Mouse (Mus musculus) stomach, embryonic 16.5 days (tissue): Measurements from ENCODE around the gene Tekt4. TPM values are rescaled to one million over a fixed set of nuclear protein-coding genes. Genes with fewer than 3 reads are reported as not detected.

Experiments used
- ATAC-seq: fragments of 200-750 bp; cut with Nextera tagmentation; 2 replicates; pipeline ENCODE4 v1.8.0; 2017; ENCODE audit warnings: moderate number of reproducible peaks, moderate TSS enrichment; ENCODE audit not compliant: insufficient read depth, low FRiP score
- H3K27ac ChIP-seq: fragments of 300-500 bp; sonication (generic); 2 replicates; pipeline ENCODE4 v1.5.1; 2014; ENCODE audit warnings: low read length
- H3K27me3 ChIP-seq: fragments of 300-500 bp; sonication (generic); 2 replicates; pipeline ENCODE4 v1.6.1; 2014; ENCODE audit warnings: low read length, control low read depth, mixed read lengths; ENCODE audit not compliant: control insufficient read depth, insufficient read depth
- H3K36me3 ChIP-seq: fragments of 300-500 bp; sonication (generic); 2 replicates; pipeline ENCODE4 v1.6.1; 2014; ENCODE audit warnings: low read length; ENCODE audit not compliant: control insufficient read depth, insufficient read depth
- H3K4me1 ChIP-seq: fragments of 300-500 bp; sonication (generic); 2 replicates; pipeline ENCODE4 v1.6.1; 2014; ENCODE audit warnings: low read length, control low read depth, mixed read lengths; ENCODE audit not compliant: control insufficient read depth, insufficient read depth
- H3K4me2 ChIP-seq: fragments of 300-500 bp; sonication (generic); 2 replicates; pipeline ENCODE4 v1.6.1; 2014; ENCODE audit warnings: low read depth, low read length, mixed read lengths
- H3K4me3 ChIP-seq: fragments of 300-500 bp; sonication (generic); replicated peaks from 2 replicates; pipeline ENCODE4 v1.5.1; 2014; ENCODE audit warnings: mild to moderate bottlenecking, low read length
- H3K9ac ChIP-seq: fragments of 300-500 bp; sonication (generic); 2 replicates; pipeline ENCODE4 v1.6.1; 2014; ENCODE audit warnings: low read length
- H3K9me3 ChIP-seq: fragments of 300-500 bp; sonication (generic); replicated peaks from 2 replicates; pipeline ENCODE4 v1.6.1; 2016; ENCODE audit warnings: low read length, control low read depth; ENCODE audit not compliant: control insufficient read depth
- WGBS: fragments of 180-500 bp; shearing (Covaris S2); extraction: QIAGEN DNeasy Blood & Tissue Kit; methylation state at CpG from one replicate; pipeline ENCODE4 v1.1.7; 2014; 5-methylcytosine and 5-hydroxymethylcytosine counted together
- polyA plus RNA-seq: library from polyadenylated mRNA; unstranded; fragments of >200 nt; fragmentation: Nextera tagmentation; extraction: Ambion mirVana; gene quantifications from 2 replicates; pipeline ENCODE4 v1.2.1, GENCODE M21; 2015

Gene Tekt4
- polyA plus RNA-seq, 1 experiment from 2014 or later: not detected

DNA sequence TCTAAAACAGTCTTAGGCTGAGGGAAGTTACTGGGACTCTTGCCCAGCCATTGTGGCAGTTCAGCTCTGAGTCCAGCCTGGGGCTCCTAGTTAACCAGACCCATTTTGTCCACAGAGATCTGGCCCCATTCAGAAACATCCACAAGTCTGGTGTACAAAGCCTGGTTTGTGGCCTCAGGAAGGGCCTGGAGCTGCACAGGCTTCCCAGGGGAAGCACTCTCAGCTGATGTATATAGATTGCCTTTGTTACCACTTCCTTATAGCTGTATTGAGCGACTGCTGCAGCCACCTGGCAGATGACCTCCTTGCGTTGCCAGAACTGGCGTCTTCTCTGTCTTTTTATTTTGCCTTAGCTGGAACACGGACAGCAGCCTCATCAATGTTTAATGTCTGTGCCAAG is 9.3 kb upstream of the Tekt4 start:
- Histone ChIP-seq H3K27ac (no peak overlapping the region), H3K4me1 (0 out of 2 replicates have a peak, but pooled peaks cover 6% of the 10 kb centered on the region), H3K36me3 (no peaks in the 10 kb centered on the region), H3K9ac (no peak overlapping the region), H3K4me3 (no peak overlapping the region), H3K4me2 (no peak overlapping the region), H3K27me3 (no peaks in the 10 kb centered on the region), H3K9me3 (no peaks in the 10 kb centered on the region)
- WGBS: 40% methylated on average over 4 of the region's 4 CpGs
- no peak for ATAC-seq

- Histone ChIP-seq H3K4me3 (no peak overlapping the region), H3K9ac (no peak overlapping the region), H3K4me2 (no peak overlapping the region), H3K36me3 (no peaks in the 10 kb centered on the region), H3K27ac (peak overlapping the region; percentile 26; the same call in 1 of the 2 replicates), H3K4me1 (0 out of 2 replicates have a peak, but pooled peaks cover 6% of the 10 kb centered on the region), H3K27me3 (no peaks in the 10 kb centered on the region), H3K9me3 (no peaks in the 10 kb centered on the region)
- no peak for ATAC-seq
- WGBS: 89% methylated on average over 3 of the region's 3 CpGs
Measured at GRCm38 (mm10) chr17:25445841-25446240, 8.6 kb upstream of the Tekt4 start.

DNA sequence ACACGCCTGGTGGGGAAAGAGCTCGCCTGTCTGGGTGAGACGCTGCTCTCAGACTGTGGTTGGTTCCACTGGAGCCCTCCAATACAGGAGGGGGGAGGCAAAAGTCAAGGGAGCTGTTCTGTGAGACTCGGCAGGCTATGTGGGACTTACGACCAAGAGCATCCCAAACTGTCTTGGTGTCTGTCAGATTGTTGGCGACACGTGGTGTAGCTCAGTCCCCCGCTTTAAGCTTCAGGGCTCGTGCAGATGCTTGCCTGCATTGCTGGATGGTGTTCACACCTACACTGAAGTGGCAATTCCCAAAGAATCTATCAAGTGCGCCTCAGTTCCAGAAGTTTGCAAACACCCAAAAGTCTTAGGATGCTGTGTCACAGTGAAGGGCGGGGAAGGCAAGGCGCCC is 6.5 kb upstream of the Tekt4 start:
- H3K36me3 ChIP-seq: no peaks in the 10 kb centered on the region
- WGBS: 72% methylated on average over 12 of the region's 12 CpGs
- H3K9ac ChIP-seq: no peak overlapping the region
- ATAC-seq: no peak
- H3K27me3 ChIP-seq: no peaks in the 10 kb centered on the region
- H3K4me2 ChIP-seq: no peak overlapping the region
- 0 out of 2 replicates have a peak, but pooled peaks cover 6% of the 10 kb centered on the region for H3K4me1 ChIP-seq
- no peaks in the 10 kb centered on the region for H3K9me3 ChIP-seq
- no peak overlapping the region for H3K4me3 ChIP-seq
- no peak overlapping the region for H3K27ac ChIP-seq

- Histone ChIP-seq H3K4me2 (no peak overlapping the region), H3K4me3 (no peak overlapping the region), H3K4me1 (no peaks in the 10 kb centered on the region), H3K9ac (no peak overlapping the region), H3K27me3 (no peaks in the 10 kb centered on the region), H3K9me3 (no peaks in the 10 kb centered on the region), H3K27ac (no peak overlapping the region), H3K36me3 (no peaks in the 10 kb centered on the region)
- WGBS: 54% methylated on average over 4 of the region's 4 CpGs
- ATAC-seq: no peak
Measured at GRCm38 (mm10) chr17:25450329-25450728, 4.1 kb upstream of the Tekt4 start.

GRCm38 (mm10) chr17:25452246-25452965 is 2.0 kb upstream of the Tekt4 start:
- Histone ChIP-seq H3K4me3 (no peak overlapping the region), H3K27me3 (no peaks in the 10 kb centered on the region), H3K27ac (no peak overlapping the region), H3K36me3 (no peaks in the 10 kb centered on the region), H3K4me2 (no peak overlapping the region), H3K9me3 (no peaks in the 10 kb centered on the region), H3K9ac (no peak overlapping the region), H3K4me1 (no peaks in the 10 kb centered on the region)
- 72% methylated on average over 5 of the region's 5 CpGs for WGBS
- ATAC-seq: no peak

GRCm38 (mm10) chr17:25456540-25456939 is 2.1 kb downstream of the Tekt4 start:
- Histone ChIP-seq H3K9ac (no peak overlapping the region), H3K27me3 (no peaks in the 10 kb centered on the region), H3K27ac (no peak overlapping the region), H3K4me1 (no peaks in the 10 kb centered on the region), H3K9me3 (no peaks in the 10 kb centered on the region), H3K4me3 (no peak overlapping the region), H3K4me2 (no peak overlapping the region), H3K36me3 (no peaks in the 10 kb centered on the region)
- ATAC-seq: no peak
- WGBS: 52% methylated on average over 8 of the region's 8 CpGs

DNA sequence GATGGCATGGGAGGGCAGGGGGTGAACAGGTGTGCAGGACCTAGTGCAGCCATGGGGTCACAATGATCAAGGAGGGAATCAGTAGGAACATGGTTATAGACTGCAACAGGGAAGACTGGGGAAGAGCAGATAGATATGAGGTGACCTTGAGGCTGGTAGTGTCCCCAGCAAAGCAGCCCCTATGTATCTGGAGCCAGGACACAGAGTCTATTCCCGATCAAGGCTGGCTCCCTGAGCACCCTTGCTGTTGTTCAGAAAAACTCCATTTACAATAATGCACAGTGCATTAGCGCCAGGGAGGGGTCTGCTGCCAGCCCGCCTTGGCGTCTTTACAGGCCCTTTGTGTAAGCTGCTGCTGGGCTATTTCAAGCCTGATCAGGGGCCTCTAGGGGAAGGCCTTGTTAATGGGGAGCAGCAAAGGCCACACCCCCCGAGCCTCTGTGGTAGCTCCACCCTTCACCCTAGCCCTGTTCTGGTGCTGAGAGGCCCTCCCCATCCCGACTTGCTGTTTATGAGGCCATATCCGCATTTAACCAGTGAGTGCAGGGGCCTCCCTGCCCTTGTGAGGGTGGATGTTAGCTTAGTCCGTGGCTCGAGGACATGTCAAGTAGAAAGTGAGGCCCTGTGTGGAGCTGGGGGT is 7.9 kb downstream of the Tekt4 start:
- Histone ChIP-seq H3K27me3 (no peaks in the 10 kb centered on the region), H3K9me3 (no peaks in the 10 kb centered on the region), H3K4me2 (0 out of 2 replicates have a peak overlapping the region, but pooled peaks have one; percentile 1), H3K9ac (peak overlapping the region; percentile 37), H3K4me3 (no peak overlapping the region), H3K36me3 (no peaks in the 10 kb centered on the region), H3K4me1 (peaks cover 16% of the 10 kb centered on the region), H3K27ac (peak overlapping the region; percentile 64)
- peak; percentile 93 for ATAC-seq
- 18% methylated on average over 9 of the region's 9 CpGs for WGBS

DNA sequence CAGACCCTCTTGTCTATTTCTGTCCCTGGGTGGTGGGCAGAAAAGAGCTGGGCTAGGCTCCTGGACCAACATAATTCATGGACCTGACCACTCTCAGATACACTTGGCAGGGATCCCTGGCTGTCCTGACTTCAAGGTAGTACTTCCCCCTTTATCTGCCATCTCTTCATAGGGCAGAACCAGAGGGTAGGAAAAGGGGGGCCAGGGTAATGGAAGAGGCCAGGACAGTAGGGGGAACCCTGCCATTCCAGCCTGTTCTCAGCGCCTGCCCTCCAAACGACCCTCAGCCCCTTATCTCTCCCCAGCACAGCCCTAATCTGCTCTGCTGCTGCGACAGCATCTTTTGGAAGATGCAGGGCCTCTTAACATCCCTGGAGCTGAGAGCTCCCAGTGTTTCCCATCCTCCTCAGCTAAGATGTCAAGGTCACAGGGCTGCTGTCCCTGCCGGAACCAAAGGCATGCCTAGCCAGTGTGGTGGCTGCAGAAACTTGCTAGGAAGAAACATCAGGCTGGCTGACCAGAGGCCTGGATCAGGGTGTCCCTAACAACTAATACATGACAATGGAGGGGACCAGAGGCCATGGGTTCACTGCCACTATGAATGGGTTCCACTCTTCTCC is 9.0 kb downstream of the Tekt4 start:
- Histone ChIP-seq H3K4me1 (peaks cover 16% of the 10 kb centered on the region), H3K36me3 (no peaks in the 10 kb centered on the region), H3K27me3 (no peaks in the 10 kb centered on the region), H3K4me3 (no peak overlapping the region), H3K4me2 (no peak overlapping the region), H3K9me3 (no peaks in the 10 kb centered on the region), H3K27ac (no peak overlapping the region; the same call in 1 of the 2 replicates), H3K9ac (no peak overlapping the region)
- 34% methylated on average over 4 of the region's 4 CpGs for WGBS
- ATAC-seq: no peak

GRCm38 (mm10) chr17:25464091-25464490 is 9.7 kb downstream of the Tekt4 start:
- no peak overlapping the region for H3K27ac ChIP-seq
- 79% methylated on average over 4 of the region's 4 CpGs for WGBS
- H3K9me3 ChIP-seq: no peaks in the 10 kb centered on the region
- H3K27me3 ChIP-seq: no peaks in the 10 kb centered on the region
- ATAC-seq: no peak
- H3K4me1 ChIP-seq: peaks cover 16% of the 10 kb centered on the region
- H3K4me3 ChIP-seq: no peak overlapping the region
- H3K36me3 ChIP-seq: no peaks in the 10 kb centered on the region
- no peak overlapping the region for H3K9ac ChIP-seq
- no peak overlapping the region for H3K4me2 ChIP-seq
